Mouse (Mus musculus): ENCODE results near the gene 9130230L23Rik. TPM values are rescaled to one million over a fixed set of nuclear protein-coding genes. Genes with fewer than 3 reads are reported as not detected.
A peak's percentile ranks its signal among the peaks of the same experiment; 100 is the strongest.

The 9130230L23Rik gene
- polyA plus RNA-seq, 1 experiment from 2014 or later, result 0.56 TPM

DNA sequence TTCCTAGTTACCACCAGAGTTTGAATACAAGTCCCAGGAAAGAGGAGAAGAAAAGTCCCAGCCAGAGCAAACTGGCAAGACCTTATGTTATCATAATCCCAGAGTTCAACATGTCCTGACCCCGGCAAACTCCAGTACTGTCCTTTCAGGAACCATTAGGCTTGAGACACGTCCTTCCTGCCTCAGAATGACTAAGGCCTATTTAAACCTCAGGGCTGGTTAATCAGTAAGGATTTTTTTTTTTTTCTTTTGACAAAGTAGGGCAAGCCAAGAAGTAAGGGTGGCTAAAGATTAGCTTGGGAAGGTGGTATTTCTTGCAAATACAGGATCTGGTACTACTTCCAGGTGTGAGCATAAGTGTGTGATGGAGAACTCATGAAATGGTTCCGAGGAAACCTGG lies 9.9 kb upstream of the 9130230L23Rik start:
- H3K9ac ChIP-seq (replicated peaks; ENCODE audit: low read length), result no peak overlapping the region
- peaks cover 5% of the 10 kb centered on the region; the same call in 1 of the 2 replicates for H3K4me1 ChIP-seq (ENCODE audit: insufficient read depth, low read length)
- ATAC-seq (ENCODE audit: low FRiP score, low TSS enrichment), result peak; percentile 85
- no peak overlapping the region for H3K4me3 ChIP-seq (ENCODE audit: low read length)
- no peaks in the 10 kb centered on the region for H3K9me3 ChIP-seq (ENCODE audit: low read length)
- 56% methylated on average over 3 of the region's 3 CpGs for WGBS
- peak overlapping the region; percentile 92 for H3K27ac ChIP-seq (ENCODE audit: low read length)
- 0 out of 2 replicates have a peak, but pooled peaks cover under 1% of the 10 kb centered on the region for H3K36me3 ChIP-seq (ENCODE audit: insufficient read depth, low read length)
- H3K4me2 ChIP-seq (replicated peaks; ENCODE audit: low read depth, low read length), result no peak overlapping the region
- no peaks in the 10 kb centered on the region for H3K27me3 ChIP-seq (ENCODE audit: insufficient read depth, low read length)

DNA sequence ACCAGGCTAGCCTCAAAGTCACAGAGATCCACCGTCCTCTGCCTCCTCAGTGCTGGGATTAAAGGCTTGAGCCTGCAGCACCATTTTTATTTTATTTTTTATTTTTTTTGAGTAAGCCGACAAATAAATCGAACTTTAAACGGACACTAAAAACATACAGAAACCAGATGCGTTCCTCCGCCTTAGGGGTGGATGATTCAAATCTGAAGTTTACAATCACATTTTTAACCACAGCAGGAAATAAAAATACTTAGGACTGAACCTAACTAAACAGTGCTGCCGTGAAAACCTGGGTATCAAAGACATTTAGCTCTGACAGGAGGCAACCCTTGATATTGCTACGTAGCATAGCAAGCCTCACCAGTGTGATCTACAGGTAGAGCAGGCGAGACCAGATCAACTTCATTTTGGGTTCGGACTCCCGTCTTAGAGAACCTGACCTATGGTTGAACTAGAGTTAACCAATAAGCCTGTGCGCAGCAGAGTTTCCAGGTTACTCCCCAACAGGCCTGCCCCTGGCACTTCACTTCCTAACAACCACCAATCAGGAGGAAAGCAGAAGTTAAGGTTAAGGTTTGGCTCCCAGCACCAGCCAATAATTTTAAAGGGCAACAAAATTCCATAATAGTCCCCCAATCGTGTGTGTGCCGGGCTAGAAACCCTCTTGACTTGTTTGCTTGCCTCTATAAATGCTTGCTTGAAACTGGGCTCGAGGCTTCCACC lies 4.3 kb upstream of the 9130230L23Rik start:
- Histone ChIP-seq H3K9ac (replicated peaks; ENCODE audit: low read length) (no peak overlapping the region), H3K27ac (ENCODE audit: low read length) (no peak overlapping the region), H3K27me3 (ENCODE audit: insufficient read depth, low read length) (no peaks in the 10 kb centered on the region), H3K9me3 (ENCODE audit: low read length) (no peaks in the 10 kb centered on the region), H3K4me3 (ENCODE audit: low read length) (no peak overlapping the region), H3K36me3 (ENCODE audit: insufficient read depth, low read length) (no peaks in the 10 kb centered on the region), H3K4me1 (ENCODE audit: insufficient read depth, low read length) (no peaks in the 10 kb centered on the region; the same call in 1 of the 2 replicates), H3K4me2 (replicated peaks; ENCODE audit: low read depth, low read length) (no peak overlapping the region)
- 74% methylated on average over 15 of the region's 15 CpGs for whole genome bisulfite sequencing
- no peak for ATAC-seq (ENCODE audit: low FRiP score, low TSS enrichment)

DNA sequence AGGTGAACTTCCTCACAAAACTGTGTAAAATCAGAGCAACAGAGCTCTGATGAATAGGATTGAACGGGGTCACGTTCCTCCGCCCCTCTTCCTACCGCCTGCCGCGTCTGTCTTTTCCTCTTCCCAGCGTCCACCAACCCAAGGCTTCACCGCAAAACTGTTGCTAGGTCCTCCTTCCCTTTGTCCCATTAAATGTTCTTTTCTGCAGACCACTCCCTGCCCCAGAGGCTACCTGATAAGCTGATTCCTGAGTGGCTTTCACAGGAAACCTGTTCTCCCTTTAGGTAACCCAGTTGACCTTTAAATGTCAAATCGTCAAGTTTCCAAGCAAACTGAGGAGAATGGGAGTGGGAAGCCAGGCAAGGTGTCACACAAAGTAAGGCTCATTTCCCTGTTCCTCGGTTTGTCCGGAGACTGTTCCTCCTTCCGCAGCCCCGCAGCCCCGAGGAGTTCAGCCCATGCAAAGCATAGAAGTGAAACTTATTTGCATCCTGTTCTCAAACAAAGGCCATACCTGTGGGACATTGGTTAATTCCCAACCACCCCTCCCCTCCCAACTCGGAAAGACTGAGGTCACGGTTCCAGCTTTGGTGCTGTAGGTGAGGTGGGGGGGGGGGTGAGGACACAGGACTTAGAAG lies 1.1 kb upstream of the 9130230L23Rik start:
- no peaks in the 10 kb centered on the region for H3K27me3 ChIP-seq (ENCODE audit: insufficient read depth, low read length)
- no peaks in the 10 kb centered on the region for H3K36me3 ChIP-seq (ENCODE audit: insufficient read depth, low read length)
- no peak overlapping the region for H3K9ac ChIP-seq (replicated peaks; ENCODE audit: low read length)
- no peak overlapping the region for H3K4me2 ChIP-seq (replicated peaks; ENCODE audit: low read depth, low read length)
- peak overlapping the region; percentile 63 for H3K27ac ChIP-seq (ENCODE audit: low read length)
- H3K9me3 ChIP-seq (ENCODE audit: low read length), result no peaks in the 10 kb centered on the region
- H3K4me1 ChIP-seq (ENCODE audit: insufficient read depth, low read length), result peaks cover 12% of the 10 kb centered on the region
- no peak; the same call in 1 of the 2 replicates for ATAC-seq (ENCODE audit: low FRiP score, low TSS enrichment)
- no peak overlapping the region for H3K4me3 ChIP-seq (ENCODE audit: low read length)
- 46% methylated on average over 16 of the region's 16 CpGs for WGBS

DNA sequence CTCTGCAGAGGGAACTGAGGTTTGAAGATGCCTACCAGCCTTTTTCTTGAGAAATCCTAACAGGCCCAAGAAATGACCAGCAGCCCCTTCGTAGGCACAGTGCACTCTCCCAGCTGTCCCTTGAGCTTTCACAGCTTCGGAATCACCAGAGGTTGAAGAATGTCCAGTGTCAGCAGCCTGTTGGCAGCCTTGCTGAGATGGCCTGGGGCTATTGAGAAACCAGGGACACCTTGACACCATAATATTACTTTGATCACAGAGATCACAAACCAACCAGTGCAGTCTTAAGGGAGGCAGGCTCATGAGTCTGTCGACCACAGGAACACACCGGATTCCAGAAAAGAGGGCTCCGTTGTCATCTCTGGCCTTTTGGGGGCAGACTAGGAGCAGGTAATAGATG lies 2.9 kb downstream of the 9130230L23Rik start:
- Histone ChIP-seq H3K27me3 (ENCODE audit: insufficient read depth, low read length) (no peaks in the 10 kb centered on the region), H3K4me3 (ENCODE audit: low read length) (no peak overlapping the region), H3K9ac (replicated peaks; ENCODE audit: low read length) (no peak overlapping the region), H3K9me3 (ENCODE audit: low read length) (no peaks in the 10 kb centered on the region), H3K36me3 (ENCODE audit: insufficient read depth, low read length) (no peaks in the 10 kb centered on the region), H3K4me2 (replicated peaks; ENCODE audit: low read depth, low read length) (no peak overlapping the region), H3K27ac (ENCODE audit: low read length) (peak overlapping the region; percentile 80), H3K4me1 (ENCODE audit: insufficient read depth, low read length) (peaks cover 17% of the 10 kb centered on the region)
- ATAC-seq (ENCODE audit: low FRiP score, low TSS enrichment), result no peak
- WGBS, result 58% methylated on average over 5 of the region's 5 CpGs

DNA sequence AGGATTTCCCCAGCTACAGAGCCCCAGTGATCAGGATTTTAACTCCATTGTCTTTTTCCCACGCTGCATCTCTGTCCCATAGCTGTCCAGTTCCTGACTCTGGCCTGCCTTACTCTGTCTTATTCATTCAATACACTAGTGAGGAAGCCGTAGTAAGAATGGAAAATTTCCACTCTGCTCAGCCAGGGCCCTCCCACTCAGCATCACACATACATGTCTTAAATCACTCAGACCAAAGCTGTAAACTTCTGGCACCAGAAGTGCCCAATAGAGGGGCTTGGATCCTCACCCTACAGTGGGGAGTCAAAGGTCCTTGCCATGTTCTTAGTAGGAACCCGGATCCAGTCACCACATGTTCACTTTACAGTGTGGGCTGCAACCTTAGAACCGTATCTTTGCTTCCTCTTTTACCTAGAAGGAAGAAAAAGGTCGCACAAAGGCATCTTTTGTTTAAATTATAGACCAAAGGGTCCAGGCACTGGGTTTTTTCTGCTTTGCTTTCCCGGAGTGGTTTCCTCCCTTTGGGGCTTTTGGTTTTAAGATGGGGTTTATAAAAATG lies 3.4 kb downstream of the 9130230L23Rik start:
- Histone ChIP-seq H3K9me3 (ENCODE audit: low read length) (no peaks in the 10 kb centered on the region), H3K27me3 (ENCODE audit: insufficient read depth, low read length) (no peaks in the 10 kb centered on the region), H3K36me3 (ENCODE audit: insufficient read depth, low read length) (no peaks in the 10 kb centered on the region), H3K9ac (replicated peaks; ENCODE audit: low read length) (no peak overlapping the region), H3K4me1 (ENCODE audit: insufficient read depth, low read length) (peaks cover 17% of the 10 kb centered on the region), H3K27ac (ENCODE audit: low read length) (peak overlapping the region; percentile 80), H3K4me2 (replicated peaks; ENCODE audit: low read depth, low read length) (no peak overlapping the region), H3K4me3 (ENCODE audit: low read length) (no peak overlapping the region)
- WGBS, result 13% methylated on average over 6 of the region's 6 CpGs
- ATAC-seq (ENCODE audit: low FRiP score, low TSS enrichment), result peak; percentile 62

DNA sequence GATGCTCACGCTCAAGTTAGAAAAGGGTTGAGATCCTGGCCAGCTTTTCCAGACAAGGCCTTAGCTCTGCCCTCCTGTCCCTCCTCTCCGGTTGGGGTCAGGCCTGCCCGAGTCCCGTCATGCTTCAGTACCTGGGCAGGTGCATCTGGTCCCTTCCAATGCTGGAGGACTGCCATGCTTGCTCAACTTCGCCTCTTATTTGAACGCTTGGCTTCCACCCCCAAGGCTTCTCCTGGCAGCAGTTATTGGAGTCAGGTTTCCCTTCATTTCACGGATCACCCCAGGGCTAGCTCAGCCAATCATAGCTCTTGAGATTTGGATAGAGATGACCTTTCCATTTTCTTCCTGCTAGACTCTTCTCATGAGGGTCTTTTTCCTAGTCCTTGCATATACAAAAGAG lies 4.0 kb downstream of the 9130230L23Rik start:
- ATAC-seq (ENCODE audit: low FRiP score, low TSS enrichment), result peak; percentile 86
- Histone ChIP-seq H3K9ac (replicated peaks; ENCODE audit: low read length) (no peak overlapping the region), H3K9me3 (ENCODE audit: low read length) (no peaks in the 10 kb centered on the region), H3K4me1 (ENCODE audit: insufficient read depth, low read length) (peaks cover 17% of the 10 kb centered on the region), H3K36me3 (ENCODE audit: insufficient read depth, low read length) (no peaks in the 10 kb centered on the region), H3K4me2 (replicated peaks; ENCODE audit: low read depth, low read length) (no peak overlapping the region), H3K27ac (ENCODE audit: low read length) (peak overlapping the region; percentile 80), H3K27me3 (ENCODE audit: insufficient read depth, low read length) (no peaks in the 10 kb centered on the region), H3K4me3 (ENCODE audit: low read length) (no peak overlapping the region)
- WGBS, result 38% methylated on average over 7 of the region's 7 CpGs

DNA sequence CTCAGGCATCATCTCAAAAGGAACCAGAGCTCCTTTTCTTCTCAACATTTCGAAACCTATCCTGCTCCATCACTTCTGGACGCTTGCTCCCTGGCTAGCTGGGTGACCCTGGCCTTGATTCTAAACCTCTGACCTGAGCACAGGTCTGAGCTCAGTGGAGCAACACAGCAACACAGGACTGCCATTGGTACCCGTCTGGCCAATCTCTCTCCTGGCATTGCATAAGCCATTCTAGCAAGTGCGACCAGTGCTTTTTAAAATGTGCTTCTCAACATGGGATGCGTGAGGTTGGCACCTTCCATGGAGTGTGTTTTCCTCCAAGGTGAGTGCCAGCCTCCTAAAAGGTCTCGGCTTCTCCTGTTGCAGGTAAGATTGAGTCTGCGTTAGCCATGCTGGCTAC lies 5.0 kb downstream of the 9130230L23Rik start:
- Histone ChIP-seq H3K36me3 (ENCODE audit: insufficient read depth, low read length) (no peaks in the 10 kb centered on the region), H3K27me3 (ENCODE audit: insufficient read depth, low read length) (no peaks in the 10 kb centered on the region), H3K27ac (ENCODE audit: low read length) (no peak overlapping the region), H3K9ac (replicated peaks; ENCODE audit: low read length) (no peak overlapping the region), H3K4me3 (ENCODE audit: low read length) (no peak overlapping the region), H3K9me3 (ENCODE audit: low read length) (no peaks in the 10 kb centered on the region), H3K4me2 (replicated peaks; ENCODE audit: low read depth, low read length) (no peak overlapping the region), H3K4me1 (ENCODE audit: insufficient read depth, low read length) (peaks cover 17% of the 10 kb centered on the region)
- WGBS, result 81% methylated on average over 7 of the region's 7 CpGs
- ATAC-seq (ENCODE audit: low FRiP score, low TSS enrichment), result no peak

DNA sequence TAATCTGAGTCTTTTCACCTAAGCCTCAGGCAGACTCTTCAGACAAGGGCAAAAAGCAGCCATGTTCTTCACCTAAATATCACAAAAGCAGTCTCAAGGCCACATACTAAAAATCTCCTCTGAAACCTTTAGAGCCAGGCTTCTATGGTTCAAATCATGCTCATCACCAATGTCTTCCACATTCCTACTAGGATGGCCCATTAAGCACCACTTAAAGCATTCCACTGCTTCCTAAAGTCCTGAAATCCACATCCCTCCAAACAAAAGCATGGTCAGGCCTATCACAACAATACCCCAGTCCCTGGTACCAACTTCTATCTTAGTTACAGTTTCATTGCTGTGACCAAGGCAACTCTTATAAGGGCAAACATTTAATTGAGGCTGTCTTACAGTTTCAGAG lies 6.3 kb downstream of the 9130230L23Rik start:
- Histone ChIP-seq H3K9ac (replicated peaks; ENCODE audit: low read length) (no peak overlapping the region), H3K4me1 (ENCODE audit: insufficient read depth, low read length) (peaks cover 17% of the 10 kb centered on the region), H3K4me3 (ENCODE audit: low read length) (no peak overlapping the region), H3K27me3 (ENCODE audit: insufficient read depth, low read length) (no peaks in the 10 kb centered on the region), H3K9me3 (ENCODE audit: low read length) (no peaks in the 10 kb centered on the region), H3K36me3 (ENCODE audit: insufficient read depth, low read length) (no peaks in the 10 kb centered on the region), H3K4me2 (replicated peaks; ENCODE audit: low read depth, low read length) (no peak overlapping the region), H3K27ac (ENCODE audit: low read length) (no peak overlapping the region)
- no peak for ATAC-seq (ENCODE audit: low FRiP score, low TSS enrichment)

DNA sequence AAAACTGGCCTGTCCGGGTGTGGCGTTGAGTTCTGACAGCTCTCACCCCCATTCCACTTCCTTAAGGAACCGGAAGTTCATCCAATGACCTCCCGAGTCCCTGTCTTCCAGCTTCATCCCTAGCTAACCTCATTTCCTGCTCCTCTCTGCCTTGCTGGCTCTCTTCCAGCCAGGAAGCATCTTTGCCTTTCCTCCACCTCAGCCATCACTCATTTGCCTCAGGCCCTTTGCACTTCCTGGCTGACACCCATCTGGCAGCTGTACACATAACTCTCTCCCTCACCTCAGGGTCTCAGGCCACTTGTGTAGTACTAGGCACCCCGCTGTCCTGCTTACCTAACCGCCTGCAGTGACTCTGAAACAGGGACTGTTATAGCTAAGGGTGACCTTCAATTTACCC lies 9.4 kb downstream of the 9130230L23Rik start:
- H3K27ac ChIP-seq (ENCODE audit: low read length), result peak overlapping the region; percentile 23; the same call in 1 of the 2 replicates
- H3K9me3 ChIP-seq (ENCODE audit: low read length), result no peaks in the 10 kb centered on the region
- H3K4me3 ChIP-seq (ENCODE audit: low read length), result no peak overlapping the region
- H3K4me1 ChIP-seq (ENCODE audit: insufficient read depth, low read length), result peaks cover under 1% of the 10 kb centered on the region; the same call in 1 of the 2 replicates
- ATAC-seq (ENCODE audit: low FRiP score, low TSS enrichment), result 0 out of 2 replicates have a peak, but pooled peaks have one; percentile 42
- WGBS, result 55% methylated on average over 6 of the region's 6 CpGs
- no peak overlapping the region for H3K9ac ChIP-seq (replicated peaks; ENCODE audit: low read length)
- H3K4me2 ChIP-seq (replicated peaks; ENCODE audit: low read depth, low read length), result no peak overlapping the region
- no peaks in the 10 kb centered on the region for H3K27me3 ChIP-seq (ENCODE audit: insufficient read depth, low read length)
- no peaks in the 10 kb centered on the region for H3K36me3 ChIP-seq (ENCODE audit: insufficient read depth, low read length)

DNA sequence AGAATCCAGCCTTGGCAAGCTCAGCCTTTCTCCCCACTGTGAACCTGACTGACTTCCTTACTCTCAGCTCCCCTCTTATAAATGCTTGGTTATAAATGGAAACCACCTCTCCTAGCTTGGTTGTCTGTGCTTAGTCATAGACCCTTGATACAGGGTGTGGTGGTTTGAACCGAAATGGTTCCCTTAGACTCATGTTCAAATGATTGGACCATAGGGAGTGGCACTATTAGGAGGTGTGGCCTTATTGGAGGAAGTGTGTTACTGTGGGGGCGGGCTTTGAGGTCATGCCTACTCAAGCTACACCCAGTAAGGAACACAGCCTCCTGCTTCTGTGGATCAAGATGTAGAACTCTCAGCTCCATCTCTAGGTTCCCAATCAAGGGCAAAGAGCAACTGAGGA lies 12.9 kb downstream of the 9130230L23Rik start:
- 87% methylated on average over 2 of the region's 2 CpGs for WGBS
- H3K36me3 ChIP-seq (ENCODE audit: insufficient read depth, low read length), result no peaks in the 10 kb centered on the region
- no peak overlapping the region for H3K27ac ChIP-seq (ENCODE audit: low read length)
- no peak overlapping the region for H3K9ac ChIP-seq (replicated peaks; ENCODE audit: low read length)
- H3K27me3 ChIP-seq (ENCODE audit: insufficient read depth, low read length), result no peaks in the 10 kb centered on the region
- 0 out of 2 replicates have a peak, but pooled peaks cover 2% of the 10 kb centered on the region for H3K9me3 ChIP-seq (ENCODE audit: low read length)
- no peak for ATAC-seq (ENCODE audit: low FRiP score, low TSS enrichment)
- H3K4me3 ChIP-seq (ENCODE audit: low read length), result no peak overlapping the region
- no peaks in the 10 kb centered on the region for H3K4me1 ChIP-seq (ENCODE audit: insufficient read depth, low read length)
- H3K4me2 ChIP-seq (replicated peaks; ENCODE audit: low read depth, low read length), result no peak overlapping the region

Measured in kidney, embryonic 16.5 days (tissue).